Mouse (Mus musculus): ENCODE results near the gene Asphd1.

GRCm38 (mm10) chr7:126932652-126933051 lies 16.7 kb downstream of the Asphd1 start:
- TF ChIP-seq POLR2A (IDR thresholded peaks at IDR 0.05; ENCODE audit: borderline replicate concordance, insufficient read depth, low read length) (no peak), CTCF (IDR thresholded peaks at IDR 0.05; ENCODE audit: borderline replicate concordance, insufficient read depth, low read depth, low read length) (no peak)

Measured in cerebellum, adult 2 months (tissue).